Mouse (Mus musculus): Measurements from ENCODE around the gene Atg10.

DNA sequence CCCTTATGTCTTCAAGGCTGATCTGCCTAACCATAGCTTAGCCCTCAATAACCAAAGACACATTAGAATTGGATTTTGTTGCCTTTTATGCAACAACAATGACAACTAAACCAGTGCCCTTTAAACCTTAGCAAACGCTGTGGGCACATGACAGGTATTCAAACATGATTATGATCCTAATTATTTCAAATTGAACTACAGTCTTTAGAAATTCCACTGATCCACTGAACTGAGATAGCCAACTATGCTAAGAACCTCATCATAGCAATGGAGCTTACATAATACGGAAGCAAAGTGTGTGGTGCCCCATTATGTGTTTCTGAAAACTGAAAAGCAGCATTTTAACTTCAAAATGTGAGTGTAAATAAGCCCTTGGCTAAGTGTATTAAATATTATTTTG is 191.9 kb downstream of the Atg10 start:
- TF ChIP-seq ZNF384 (IDR thresholded peaks at IDR 0.05; ENCODE audit: low read depth, low read length) (no peak), CHD2 (IDR thresholded peaks at IDR 0.05; ENCODE audit: low read depth, low read length) (no peak)

Data from ES-E14 (cell line).